Mouse (Mus musculus) forebrain, embryonic 15.5 days (tissue): ENCODE data around the gene Kdelr3. TPM values are rescaled to one million over a fixed set of nuclear protein-coding genes. Genes with fewer than 3 reads are reported as not detected.

ENCODE experiments used
- ATAC-seq: fragments of 200-750 bp; cut with Nextera tagmentation; replicated peaks from 2 replicates; pipeline ENCODE4 v1.8.0; 2017; ENCODE audit warnings: mild to moderate bottlenecking, moderate TSS enrichment, moderate library complexity
- H3K27ac ChIP-seq: fragments of 300-500 bp; sonication (generic); replicated peaks from 2 replicates; pipeline ENCODE4 v1.5.1; 2015; ENCODE audit warnings: mild to moderate bottlenecking, inconsistent platforms
- H3K27me3 ChIP-seq: fragments of 300-500 bp; sonication (generic); 2 replicates; pipeline ENCODE4 v1.6.1; 2015; ENCODE audit warnings: inconsistent platforms
- H3K36me3 ChIP-seq: fragments of 300-500 bp; sonication (generic); 2 replicates; pipeline ENCODE4 v1.6.1; 2015; ENCODE audit warnings: mild to moderate bottlenecking, inconsistent platforms
- H3K4me1 ChIP-seq: fragments of 300-500 bp; sonication (generic); 2 replicates; pipeline ENCODE4 v1.6.1; 2015; ENCODE audit warnings: inconsistent platforms
- H3K4me2 ChIP-seq: fragments of 300-500 bp; sonication (generic); replicated peaks from 2 replicates; pipeline ENCODE4 v1.6.1; 2015; ENCODE audit warnings: mild to moderate bottlenecking, inconsistent platforms
- H3K4me3 ChIP-seq: fragments of 300-500 bp; sonication (generic); 2 replicates; pipeline ENCODE4 v1.5.1; 2015; ENCODE audit warnings: mild to moderate bottlenecking, inconsistent platforms
- H3K9ac ChIP-seq: fragments of 300-500 bp; sonication (generic); replicated peaks from 2 replicates; pipeline ENCODE4 v1.6.1; 2015; ENCODE audit warnings: mild to moderate bottlenecking, inconsistent platforms
- H3K9me3 ChIP-seq: fragments of 300-500 bp; sonication (generic); 2 replicates; pipeline ENCODE4 v1.6.1; 2016; ENCODE audit warnings: inconsistent platforms
- WGBS: fragments of 180-500 bp; shearing (Covaris S2); methylation state at CpG from one replicate; pipeline ENCODE4 v1.1.7; 2015; ENCODE audit warnings: mixed read lengths; 5-methylcytosine and 5-hydroxymethylcytosine counted together
- polyA plus RNA-seq: library from polyadenylated mRNA; unstranded; fragments of >200 nt; fragmentation: Nextera tagmentation; extraction: Ambion mirVana; gene quantifications from 2 replicates; pipeline ENCODE4 v1.2.1, GENCODE M21; 2015

Kdelr3 gene
- 5.1 and 5.3 TPM in 2 replicates for polyA plus RNA-seq

DNA sequence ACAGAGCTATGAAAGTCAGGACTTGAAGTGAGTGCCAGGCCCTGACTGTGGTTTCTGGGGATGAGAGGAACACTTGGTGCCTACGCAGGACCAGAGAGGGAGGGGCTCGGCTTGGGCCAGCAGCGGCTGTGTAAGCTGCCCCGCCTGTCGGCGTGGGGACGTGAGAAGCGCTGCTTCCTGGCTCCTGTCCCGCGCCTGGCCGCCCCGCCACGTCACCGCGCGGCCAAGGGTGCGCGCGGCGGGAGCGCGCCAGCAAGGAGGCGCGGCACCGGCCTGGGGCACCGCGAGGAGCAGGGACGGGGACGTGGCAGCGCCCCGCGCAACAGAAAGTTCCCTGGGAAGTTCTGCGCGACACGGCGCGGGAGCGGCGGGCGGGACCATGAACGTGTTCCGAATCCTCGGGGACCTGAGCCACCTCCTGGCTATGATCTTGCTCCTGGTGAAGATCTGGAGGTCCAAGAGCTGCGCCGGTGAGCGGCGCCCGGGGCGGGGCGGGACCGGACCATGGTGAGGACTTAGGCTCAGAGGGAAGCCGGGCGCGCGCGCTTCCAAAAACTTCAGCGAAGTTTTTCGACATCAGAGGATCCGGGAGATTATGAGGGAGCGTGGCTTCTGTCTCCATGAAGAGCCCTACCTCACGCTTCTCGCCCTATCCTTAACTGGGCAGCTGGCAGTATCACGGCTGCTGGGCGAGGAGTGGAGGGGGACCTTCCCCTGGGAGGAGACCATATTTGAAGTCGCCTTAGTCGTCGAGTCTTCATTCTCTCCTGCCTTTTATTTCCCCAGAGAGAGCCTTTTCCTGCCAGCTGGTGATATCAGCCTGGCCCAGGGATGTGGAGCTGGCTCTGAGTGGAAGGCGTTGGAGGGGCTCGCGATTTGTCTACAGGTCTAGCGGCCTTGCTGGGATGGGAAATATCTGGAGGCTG is at the start of gene Kdelr3:
TSS of gene Kdelr3 (plus strand) at position 241 of the 926 bp plus-strand sequence.
- no peaks in the 10 kb centered on the region for H3K36me3 ChIP-seq
- peak within 1 kb of the TSS; percentile 87 for H3K4me2 ChIP-seq
- H3K27ac ChIP-seq = no peak within 1 kb of the TSS
- H3K4me3 ChIP-seq = peak within 1 kb of the TSS; percentile 44
- peaks cover 21% of the 10 kb centered on the region for H3K4me1 ChIP-seq
- peak; percentile 31 for ATAC-seq
- H3K9ac ChIP-seq = peak within 1 kb of the TSS; percentile 30; the same call in 1 of the 2 replicates
- H3K27me3 ChIP-seq = peaks cover 50% of the 10 kb centered on the region
- no peaks in the 10 kb centered on the region for H3K9me3 ChIP-seq
- WGBS = under 1% methylated on average over 71 of the region's 71 CpGs

DNA sequence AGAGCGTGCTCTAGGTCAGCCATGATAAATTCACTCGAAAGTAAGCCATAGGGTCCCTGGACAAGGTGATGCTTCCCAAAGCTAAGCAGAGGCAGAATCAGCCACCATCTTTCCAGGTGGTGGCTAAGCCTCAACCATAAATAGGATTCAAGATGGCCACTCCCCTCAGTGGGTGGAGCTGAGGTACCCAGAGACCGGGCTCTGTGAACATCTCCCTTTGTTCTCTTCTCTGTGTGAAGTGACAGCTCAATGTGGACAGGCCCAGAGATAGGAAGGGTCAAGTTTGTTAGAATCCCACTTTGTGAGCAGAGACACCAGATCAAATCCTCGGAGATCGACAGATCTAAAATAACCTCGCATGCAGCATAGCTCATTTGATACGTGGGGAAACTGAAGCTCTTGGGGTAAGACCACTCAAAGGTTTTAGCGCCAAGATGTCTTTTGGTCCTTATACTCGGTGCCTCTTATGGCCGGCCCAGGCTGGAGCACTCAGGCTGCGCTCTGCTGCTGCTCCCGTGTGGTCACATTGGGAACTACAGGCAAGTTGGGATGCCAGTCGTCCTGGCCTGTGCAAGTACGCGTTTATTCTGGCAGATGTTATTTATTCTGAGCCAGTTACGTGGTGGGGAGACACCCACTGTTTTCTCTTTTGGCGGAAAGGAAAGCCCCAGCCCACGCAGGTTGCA is 49.5 kb upstream of the Kdelr3 start:
- Histone ChIP-seq H3K27ac (no peak overlapping the region), H3K4me1 (peaks cover 13% of the 10 kb centered on the region), H3K27me3 (no peaks in the 10 kb centered on the region), H3K9ac (no peak overlapping the region), H3K4me3 (no peak overlapping the region), H3K4me2 (no peak overlapping the region), H3K9me3 (no peaks in the 10 kb centered on the region), H3K36me3 (no peaks in the 10 kb centered on the region)
- 6% methylated on average over 18 of the region's 18 CpGs for WGBS
- ATAC-seq = peak; percentile 82

DNA sequence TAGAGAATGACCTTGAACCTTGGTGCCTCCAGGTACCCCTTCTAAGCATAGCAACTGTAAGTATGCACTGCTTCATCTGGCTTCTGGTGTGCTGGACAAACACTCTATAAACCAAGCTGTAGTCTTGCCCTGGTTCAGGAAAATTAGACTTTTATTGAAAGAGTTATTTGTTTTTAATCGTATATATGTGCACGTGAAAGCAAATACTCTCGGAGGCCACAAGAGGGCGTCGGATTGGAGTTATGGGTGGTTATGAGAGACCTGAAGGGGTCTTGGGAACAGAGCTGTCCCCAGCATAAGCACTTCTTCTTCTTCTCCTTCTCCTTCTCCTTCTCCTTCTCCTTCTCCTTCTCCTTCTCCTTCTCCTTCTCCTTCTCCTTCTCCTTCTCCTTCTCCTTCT is 46.6 kb upstream of the Kdelr3 start:
- Histone ChIP-seq H3K4me1 (peaks cover 15% of the 10 kb centered on the region), H3K36me3 (no peaks in the 10 kb centered on the region), H3K27me3 (no peaks in the 10 kb centered on the region), H3K4me2 (no peak overlapping the region), H3K9ac (no peak overlapping the region), H3K9me3 (no peaks in the 10 kb centered on the region), H3K27ac (no peak overlapping the region), H3K4me3 (no peak overlapping the region)
- 68% methylated on average over 5 of the region's 5 CpGs for WGBS
- no peak for ATAC-seq

DNA sequence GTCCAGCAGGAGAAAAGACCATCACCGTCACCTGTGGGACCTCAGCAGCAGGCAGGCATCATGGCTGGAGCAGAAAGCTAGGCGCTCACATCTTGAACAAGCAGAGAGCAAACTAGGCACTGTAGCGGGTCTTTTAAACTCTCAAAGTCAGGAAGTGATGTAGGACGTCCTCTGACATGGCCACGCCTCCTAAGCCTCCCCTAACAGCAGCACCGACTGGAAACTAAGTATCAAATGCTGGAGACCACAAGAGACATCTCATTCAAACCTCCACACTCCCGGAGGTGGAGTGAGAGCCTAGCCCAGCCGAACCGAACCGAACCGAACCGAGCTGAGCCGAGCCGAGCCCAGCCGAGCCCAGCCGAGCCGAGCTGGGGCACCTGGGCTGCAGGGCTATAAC is 45.6 kb upstream of the Kdelr3 start:
- Histone ChIP-seq H3K4me3 (peak overlapping the region; percentile 26), H3K9me3 (no peaks in the 10 kb centered on the region), H3K9ac (no peak overlapping the region), H3K4me1 (peaks cover 15% of the 10 kb centered on the region), H3K27ac (no peak overlapping the region), H3K36me3 (no peaks in the 10 kb centered on the region), H3K27me3 (no peaks in the 10 kb centered on the region), H3K4me2 (peak overlapping the region; percentile 32)
- no peak for ATAC-seq
- WGBS = 23% methylated on average over 17 of the region's 17 CpGs

DNA sequence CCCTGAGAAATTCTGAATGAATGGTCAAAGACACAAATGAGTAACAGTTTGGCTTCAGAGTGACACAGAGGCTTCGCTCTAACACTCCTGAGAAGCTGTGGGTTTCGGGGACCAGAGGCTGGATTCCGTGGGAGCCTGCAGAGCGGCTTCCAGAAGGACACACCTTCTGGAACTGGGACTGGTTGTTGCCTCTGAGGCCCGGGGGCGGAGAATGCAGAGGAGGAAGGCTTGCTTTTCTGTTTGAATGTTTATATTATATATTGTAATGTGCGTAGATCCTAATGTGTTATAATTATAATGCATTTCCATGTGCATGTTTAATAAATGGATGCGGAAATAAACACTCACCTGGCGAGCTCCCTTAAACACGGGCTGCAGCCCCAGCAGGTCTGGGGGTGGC is 45.1 kb upstream of the Kdelr3 start:
- WGBS = 46% methylated on average over 10 of the region's 10 CpGs
- Histone ChIP-seq H3K4me3 (no peak overlapping the region), H3K4me1 (peaks cover 15% of the 10 kb centered on the region), H3K27me3 (no peaks in the 10 kb centered on the region), H3K36me3 (no peaks in the 10 kb centered on the region), H3K9ac (no peak overlapping the region), H3K4me2 (peak overlapping the region; percentile 32; the same call in 1 of the 2 replicates), H3K27ac (0 out of 2 replicates have a peak overlapping the region, but pooled peaks have one; percentile 6), H3K9me3 (no peaks in the 10 kb centered on the region)
- ATAC-seq = no peak

DNA sequence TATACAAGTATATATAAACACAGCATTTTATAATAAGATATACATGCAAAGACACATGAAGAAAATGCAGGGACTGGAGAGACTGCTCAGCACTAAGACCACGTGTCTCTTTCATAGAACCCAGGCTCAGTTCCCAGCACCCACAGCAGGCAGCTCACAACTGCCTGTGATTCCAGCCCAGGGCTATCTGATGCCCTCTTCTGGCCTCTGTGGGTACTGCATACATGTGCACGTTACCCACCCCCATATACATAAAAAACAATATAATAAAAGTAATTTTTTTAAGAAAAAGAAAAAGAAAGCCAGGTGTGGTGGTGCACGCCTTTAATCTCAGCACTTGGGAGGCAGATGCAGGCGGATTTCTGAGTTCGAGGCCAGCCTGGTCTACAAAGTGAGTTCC is 43.2 kb upstream of the Kdelr3 start:
- Histone ChIP-seq H3K9ac (no peak overlapping the region), H3K36me3 (no peaks in the 10 kb centered on the region), H3K4me2 (no peak overlapping the region), H3K27me3 (no peaks in the 10 kb centered on the region), H3K4me3 (no peak overlapping the region), H3K27ac (no peak overlapping the region), H3K9me3 (no peaks in the 10 kb centered on the region), H3K4me1 (peaks cover 15% of the 10 kb centered on the region)
- WGBS = 81% methylated on average over 5 of the region's 5 CpGs
- no peak for ATAC-seq

DNA sequence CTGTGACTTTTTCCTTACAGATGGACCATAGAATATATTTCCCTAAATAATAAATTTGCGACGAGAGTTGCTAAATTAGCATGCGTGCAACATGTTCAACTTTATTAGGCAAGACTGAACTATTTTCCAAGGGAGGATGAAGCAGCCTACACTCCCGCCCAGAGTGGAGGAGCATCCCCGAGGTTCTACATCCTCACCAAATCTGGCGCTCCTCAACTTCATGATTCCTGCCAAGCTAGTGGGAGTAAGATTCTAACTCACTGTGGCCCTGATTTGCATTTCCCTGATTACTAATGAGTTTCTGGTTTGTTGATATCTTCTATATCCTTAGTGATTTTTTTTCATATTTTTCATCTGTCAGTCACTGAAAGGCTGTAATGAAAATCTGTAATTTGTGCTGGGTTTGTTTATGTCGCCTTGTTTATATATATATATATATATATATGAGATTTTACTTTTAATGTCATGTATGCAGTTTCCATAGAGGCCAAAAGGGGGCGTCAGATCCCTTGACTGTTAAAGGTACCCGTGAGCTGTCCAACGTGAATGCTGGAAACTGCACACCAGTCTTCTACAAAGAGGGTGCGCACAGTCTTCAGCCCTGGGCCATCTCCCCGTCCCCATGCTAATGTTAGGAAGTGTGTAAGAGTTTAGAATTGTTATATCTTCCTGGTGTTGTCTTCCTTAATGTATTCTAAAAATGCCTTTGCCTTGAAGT is 42.4 kb upstream of the Kdelr3 start:
- Histone ChIP-seq H3K4me1 (peaks cover 15% of the 10 kb centered on the region), H3K4me2 (no peak overlapping the region), H3K27ac (no peak overlapping the region), H3K4me3 (no peak overlapping the region), H3K9me3 (no peaks in the 10 kb centered on the region), H3K36me3 (no peaks in the 10 kb centered on the region), H3K27me3 (no peaks in the 10 kb centered on the region), H3K9ac (no peak overlapping the region)
- WGBS = 54% methylated on average over 12 of the region's 12 CpGs
- ATAC-seq = no peak

DNA sequence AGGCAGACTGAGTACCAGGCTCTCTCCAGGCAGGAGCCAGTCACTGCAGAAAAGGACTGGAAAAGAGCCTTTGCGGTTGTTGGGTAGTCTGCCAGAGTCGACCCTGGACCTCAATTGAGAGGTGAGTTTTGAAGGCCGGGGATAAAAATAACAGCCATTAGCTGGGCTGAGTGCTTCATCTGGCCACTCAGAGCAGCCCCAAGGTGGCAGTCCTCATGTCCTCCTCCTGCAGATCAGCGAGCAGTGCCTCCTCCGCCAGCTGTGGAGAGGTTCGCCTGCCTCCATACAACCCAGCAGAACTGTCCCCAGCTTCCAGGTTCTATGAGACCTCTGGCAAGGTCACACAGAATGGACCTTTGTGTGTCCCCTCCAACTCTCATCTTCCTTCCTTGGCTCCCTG is 39.0 kb upstream of the Kdelr3 start:
- Histone ChIP-seq H3K27ac (no peak overlapping the region), H3K9me3 (no peaks in the 10 kb centered on the region), H3K4me2 (no peak overlapping the region), H3K4me1 (no peaks in the 10 kb centered on the region), H3K36me3 (no peaks in the 10 kb centered on the region), H3K4me3 (no peak overlapping the region), H3K9ac (no peak overlapping the region), H3K27me3 (no peaks in the 10 kb centered on the region)
- no peak for ATAC-seq
- 68% methylated on average over 6 of the region's 6 CpGs for WGBS

DNA sequence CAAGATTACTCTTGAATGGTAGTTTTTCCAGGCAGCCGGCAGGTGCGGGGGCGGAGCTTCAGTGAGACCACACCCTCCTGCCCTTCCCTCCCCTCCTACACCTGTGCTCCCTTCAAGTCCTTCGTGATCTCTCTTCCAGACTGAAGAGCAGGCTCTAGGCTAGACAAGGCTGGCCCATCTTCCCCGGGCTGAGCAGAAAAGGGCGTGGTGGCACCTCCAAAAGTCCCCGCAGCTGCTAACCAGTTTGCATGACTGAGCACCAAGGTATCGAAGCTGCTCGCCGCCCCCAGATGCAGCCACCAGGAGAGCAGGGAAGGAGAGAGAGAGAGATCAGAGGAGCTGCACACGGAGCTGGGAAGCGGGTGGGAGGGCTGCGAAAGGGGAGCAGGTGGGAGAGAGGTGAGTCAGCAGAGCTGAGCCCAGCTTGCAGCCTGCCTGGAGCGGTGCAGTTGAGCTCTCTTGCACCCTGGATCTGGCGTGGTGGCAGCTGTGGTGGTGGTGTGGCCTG is 35.0 kb upstream of the Kdelr3 start:
- H3K27ac ChIP-seq = no peak overlapping the region
- H3K36me3 ChIP-seq = no peaks in the 10 kb centered on the region
- no peak for ATAC-seq
- H3K9ac ChIP-seq = no peak overlapping the region
- no peak overlapping the region for H3K4me2 ChIP-seq
- 9% methylated on average over 15 of the region's 15 CpGs for WGBS
- H3K4me3 ChIP-seq = no peak overlapping the region
- H3K9me3 ChIP-seq = no peaks in the 10 kb centered on the region
- H3K4me1 ChIP-seq = no peaks in the 10 kb centered on the region
- no peaks in the 10 kb centered on the region for H3K27me3 ChIP-seq

DNA sequence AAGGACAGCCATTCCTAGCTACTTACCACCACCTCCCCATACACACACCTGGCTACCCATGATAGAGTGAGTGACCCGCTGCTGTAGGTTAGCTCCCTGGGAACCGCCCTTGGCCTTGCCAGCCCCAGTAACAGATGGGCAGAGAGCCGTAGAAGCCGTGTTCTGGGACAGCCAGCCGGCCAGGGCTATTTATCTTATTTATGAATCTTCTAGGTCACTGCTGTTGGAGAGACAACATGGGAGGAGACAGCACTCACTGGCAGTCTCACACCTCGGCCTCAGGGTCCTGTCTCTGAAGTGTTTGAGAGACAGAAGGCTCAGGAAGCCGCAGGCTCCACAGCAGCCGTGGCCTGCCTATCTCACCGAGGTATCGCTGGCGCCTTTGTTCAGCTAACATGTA is 26.7 kb upstream of the Kdelr3 start:
- ATAC-seq = no peak
- no peaks in the 10 kb centered on the region for H3K9me3 ChIP-seq
- 71% methylated on average over 11 of the region's 11 CpGs for WGBS

DNA sequence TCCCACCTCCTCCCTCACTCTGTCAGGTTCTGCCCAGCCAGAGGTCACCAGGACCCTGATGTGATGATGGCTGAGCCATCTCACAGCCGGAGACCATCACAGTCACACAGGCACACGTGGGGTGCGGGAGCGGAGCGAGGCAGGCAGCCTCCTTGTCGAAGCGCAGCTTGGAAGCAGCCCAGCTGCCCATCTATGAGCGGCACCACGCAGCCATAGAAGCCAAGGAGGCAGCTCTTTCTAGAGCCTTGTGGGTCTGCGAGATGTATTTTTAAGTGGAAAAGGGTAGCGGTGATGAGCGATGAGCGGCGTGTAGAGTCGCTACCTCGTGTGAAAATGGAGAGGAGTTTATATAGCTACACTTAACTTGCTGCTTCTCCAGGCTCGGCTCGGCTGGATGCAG is 22.7 kb upstream of the Kdelr3 start:
- WGBS = 48% methylated on average over 18 of the region's 18 CpGs
- ATAC-seq = no peak
- Histone ChIP-seq H3K27me3 (no peaks in the 10 kb centered on the region; the same call in 1 of the 2 replicates), H3K9me3 (no peaks in the 10 kb centered on the region), H3K4me2 (no peak overlapping the region), H3K4me3 (no peak overlapping the region), H3K27ac (no peak overlapping the region), H3K4me1 (no peaks in the 10 kb centered on the region), H3K36me3 (no peaks in the 10 kb centered on the region), H3K9ac (no peak overlapping the region)

More for the DNA sequence above, 26.7 kb upstream of the Kdelr3 start:
- no peak overlapping the region for H3K9ac ChIP-seq
- H3K4me2 ChIP-seq = no peak overlapping the region
- no peaks in the 10 kb centered on the region for H3K36me3 ChIP-seq
- no peaks in the 10 kb centered on the region; the same call in 1 of the 2 replicates for H3K27me3 ChIP-seq
- no peaks in the 10 kb centered on the region for H3K4me1 ChIP-seq
- H3K4me3 ChIP-seq = no peak overlapping the region
- H3K27ac ChIP-seq = no peak overlapping the region
